Mouse (Mus musculus): Measurements from ENCODE around the gene Gbx1. TPM values are rescaled to one million over a fixed set of nuclear protein-coding genes. Genes with fewer than 3 reads are reported as not detected.
A peak's percentile ranks its signal among the peaks of the same experiment; 100 is the strongest.

Gene Gbx1
- polyA plus RNA-seq, 1 experiment from 2014 or later = 11.0 TPM

GRCm38 (mm10) chr5:24492546-24493285 lies 34.3 kb downstream of the Gbx1 start:
- H3K27me3 ChIP-seq (replicated peaks) = no peaks in the 10 kb centered on the region
- H3K27ac ChIP-seq = no peak overlapping the region
- 89% methylated on average over 16 of the region's 16 CpGs for WGBS
- H3K9me3 ChIP-seq = no peaks in the 10 kb centered on the region
- H3K4me2 ChIP-seq (replicated peaks) = no peak overlapping the region
- ATAC-seq (ENCODE audit: low FRiP score, low read depth) = no peak
- no peak overlapping the region for H3K9ac ChIP-seq
- peaks cover 83% of the 10 kb centered on the region for H3K36me3 ChIP-seq
- peaks cover 34% of the 10 kb centered on the region for H3K4me1 ChIP-seq
- H3K4me3 ChIP-seq = no peak overlapping the region

DNA sequence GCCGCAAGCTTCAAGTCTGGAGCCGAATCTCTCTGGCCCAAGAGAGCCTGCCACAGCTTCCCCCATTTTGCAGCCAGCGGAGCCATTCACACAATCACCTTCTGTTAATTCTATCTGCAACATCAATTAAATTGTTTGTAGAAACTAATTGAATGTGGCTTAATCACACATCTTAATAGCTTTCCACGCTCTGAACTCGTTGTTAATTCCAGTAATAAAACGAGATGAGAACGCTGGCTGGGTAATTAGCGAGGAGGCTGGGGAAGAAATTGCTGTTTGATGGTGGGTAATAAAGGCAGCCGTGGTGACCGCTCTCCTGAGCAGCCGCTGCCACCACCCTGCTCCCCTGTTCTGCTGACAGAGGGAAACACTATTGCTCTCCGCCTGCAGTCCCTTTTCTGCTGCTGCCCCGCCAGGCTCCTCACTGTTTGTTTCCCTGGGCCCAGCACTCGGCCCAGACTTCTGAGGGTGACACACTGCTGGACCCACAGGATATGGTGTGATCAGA lies 36.5 kb downstream of the Gbx1 start:
- H3K4me3 ChIP-seq = no peak overlapping the region
- no peaks in the 10 kb centered on the region for H3K9me3 ChIP-seq
- 24% methylated on average over 14 of the region's 14 CpGs for WGBS
- no peak for ATAC-seq (ENCODE audit: low FRiP score, low read depth)
- H3K27ac ChIP-seq = peak overlapping the region; percentile 32; the same call in 1 of the 2 replicates
- no peak overlapping the region for H3K4me2 ChIP-seq (replicated peaks)
- no peaks in the 10 kb centered on the region for H3K27me3 ChIP-seq (replicated peaks)
- H3K36me3 ChIP-seq = peaks cover 76% of the 10 kb centered on the region
- H3K4me1 ChIP-seq = peaks cover 33% of the 10 kb centered on the region
- H3K9ac ChIP-seq = no peak overlapping the region

- no peak for ATAC-seq (ENCODE audit: low FRiP score, low read depth)
- Histone ChIP-seq H3K9me3 (no peaks in the 10 kb centered on the region), H3K4me3 (no peak overlapping the region), H3K9ac (no peak overlapping the region), H3K27me3 (replicated peaks) (peaks cover 5% of the 10 kb centered on the region; the same call in 1 of the 2 replicates), H3K4me2 (replicated peaks) (no peak overlapping the region), H3K4me1 (peaks cover 52% of the 10 kb centered on the region), H3K36me3 (peaks cover 72% of the 10 kb centered on the region), H3K27ac (no peak overlapping the region)
- 94% methylated on average over 5 of the region's 5 CpGs for WGBS
Observed at GRCm38 (mm10) chr5:24486738-24487137, 40.3 kb downstream of the Gbx1 start.

DNA sequence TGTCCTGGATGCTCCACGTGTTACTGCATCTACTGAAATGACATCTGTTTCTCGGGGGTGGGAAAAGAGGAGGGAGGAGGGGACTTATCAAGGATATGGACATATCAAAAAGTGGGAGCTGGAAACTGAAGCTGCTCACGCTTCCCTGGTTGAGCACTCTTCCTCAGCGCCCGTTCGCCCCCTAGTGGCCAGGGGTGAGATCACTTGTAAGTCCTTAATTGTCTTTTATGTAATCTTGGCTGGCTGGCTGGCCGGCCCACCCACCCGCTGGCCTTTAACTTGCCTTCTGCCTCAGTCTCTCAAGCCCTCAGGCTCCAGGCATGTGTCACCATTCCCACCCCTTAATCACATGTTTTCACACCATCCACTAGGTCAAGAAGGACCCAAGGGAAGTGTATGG lies 40.9 kb downstream of the Gbx1 start:
- whole genome bisulfite sequencing = 3% methylated on average over 8 of the region's 8 CpGs

DNA sequence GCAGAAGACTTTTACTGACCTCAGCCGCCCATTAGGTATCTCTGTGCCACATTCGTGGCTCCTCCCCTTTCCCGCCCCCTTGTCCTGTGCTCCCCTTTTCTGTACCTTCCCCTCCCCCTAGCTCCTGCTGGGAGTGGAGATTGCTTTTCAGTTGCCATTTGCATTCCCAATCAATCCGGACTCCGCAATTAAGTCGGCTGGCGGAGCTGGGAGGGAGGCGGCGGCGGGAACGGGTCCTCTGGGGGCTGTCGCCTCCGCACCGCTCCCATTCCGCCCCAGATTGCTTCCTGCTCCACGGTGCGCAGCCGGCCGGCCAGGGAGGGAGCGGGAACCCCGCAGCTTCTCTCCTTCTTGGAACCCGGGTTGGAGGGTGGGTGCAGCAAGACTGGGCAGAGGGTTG lies 42.0 kb downstream of the Gbx1 start:
- Histone ChIP-seq H3K36me3 (peaks cover 71% of the 10 kb centered on the region), H3K4me3 (no peak overlapping the region), H3K4me2 (replicated peaks) (peak overlapping the region; percentile 52), H3K9me3 (no peaks in the 10 kb centered on the region), H3K27ac (peak overlapping the region; percentile 62; the same call in 1 of the 2 replicates), H3K27me3 (replicated peaks) (peaks cover 5% of the 10 kb centered on the region; the same call in 1 of the 2 replicates), H3K9ac (peak overlapping the region; percentile 26; the same call in 1 of the 2 replicates), H3K4me1 (peaks cover 58% of the 10 kb centered on the region)
- WGBS = 11% methylated on average over 22 of the region's 22 CpGs
- ATAC-seq (ENCODE audit: low FRiP score, low read depth) = peak; percentile 29

More for the DNA sequence above, 40.9 kb downstream of the Gbx1 start:
- Histone ChIP-seq H3K9ac (no peak overlapping the region), H3K27ac (no peak overlapping the region), H3K27me3 (replicated peaks) (peaks cover 5% of the 10 kb centered on the region; the same call in 1 of the 2 replicates), H3K4me3 (no peak overlapping the region), H3K36me3 (peaks cover 68% of the 10 kb centered on the region), H3K4me1 (peaks cover 56% of the 10 kb centered on the region), H3K4me2 (replicated peaks) (no peak overlapping the region), H3K9me3 (no peaks in the 10 kb centered on the region)
- ATAC-seq (ENCODE audit: low FRiP score, low read depth) = no peak

DNA sequence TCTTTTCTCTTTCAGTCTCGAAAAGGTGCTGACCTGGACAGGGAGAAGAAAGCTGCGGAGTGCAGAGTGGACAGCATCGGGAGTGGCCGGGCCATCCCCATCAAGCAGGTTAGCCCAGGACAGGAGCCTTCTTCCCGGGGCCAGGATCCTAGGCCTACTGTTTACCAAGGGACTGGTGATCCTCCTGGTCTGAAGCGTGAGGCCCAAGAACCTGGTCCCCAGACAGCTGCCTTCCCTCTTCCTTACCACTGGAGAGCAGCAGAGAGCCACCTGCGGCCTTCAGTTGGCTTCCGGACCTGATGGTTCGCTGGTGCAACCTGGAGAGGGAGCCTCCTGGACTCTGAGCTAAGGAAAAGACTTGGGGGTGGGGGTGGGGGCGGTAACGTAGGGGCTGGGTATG lies 43.7 kb downstream of the Gbx1 start:
- ATAC-seq (ENCODE audit: low FRiP score, low read depth) = peak; percentile 14
- peaks cover 57% of the 10 kb centered on the region for H3K4me1 ChIP-seq
- WGBS = 22% methylated on average over 11 of the region's 11 CpGs

DNA sequence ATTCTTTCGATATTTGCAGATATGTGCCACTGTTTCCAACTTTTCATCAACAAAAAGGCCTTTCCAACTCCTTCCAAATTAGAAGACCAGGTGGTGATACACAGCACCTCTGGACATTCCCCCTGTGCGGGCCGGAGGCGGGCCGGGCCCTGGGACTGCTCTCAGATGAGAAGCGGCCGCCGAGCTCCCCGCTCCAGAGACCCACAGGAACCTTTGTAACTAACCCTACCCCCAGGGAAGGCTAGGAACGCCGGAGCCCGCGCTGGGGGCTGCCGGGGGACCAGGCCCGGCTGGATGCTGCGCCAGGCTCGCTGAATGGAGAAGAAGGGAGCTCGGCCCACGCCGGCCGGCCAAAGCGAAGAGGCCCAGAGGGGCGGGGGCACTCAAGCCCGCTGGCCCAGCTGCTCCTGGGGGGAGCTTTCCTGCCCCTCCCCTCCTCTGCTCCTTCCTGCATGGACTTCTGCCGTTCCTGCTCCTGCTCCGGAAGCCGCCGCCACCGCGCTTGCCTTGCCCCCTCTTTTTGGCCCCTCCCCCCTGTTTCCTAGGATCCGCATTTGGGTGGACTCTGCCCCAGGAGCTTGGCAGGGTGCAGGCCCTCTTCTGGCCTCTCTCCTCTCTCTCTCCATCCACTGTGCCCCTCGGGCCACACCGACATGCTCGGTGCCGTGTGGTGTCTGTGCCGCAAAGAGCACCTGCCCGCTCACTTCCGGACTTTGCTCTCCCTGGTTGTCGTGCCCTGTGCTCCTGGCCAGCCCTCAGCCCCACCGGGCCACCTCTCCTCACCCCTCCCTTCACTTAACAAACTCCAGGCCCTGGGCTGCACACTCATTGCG lies 44.5 kb downstream of the Gbx1 start:
- H3K4me1 ChIP-seq = peaks cover 49% of the 10 kb centered on the region
- ATAC-seq (ENCODE audit: low FRiP score, low read depth) = no peak

More for the DNA sequence above, 43.7 kb downstream of the Gbx1 start:
- H3K36me3 ChIP-seq = peaks cover 70% of the 10 kb centered on the region
- no peak overlapping the region for H3K27ac ChIP-seq
- no peak overlapping the region for H3K9ac ChIP-seq
- no peak overlapping the region for H3K4me3 ChIP-seq
- H3K27me3 ChIP-seq (replicated peaks) = peaks cover 5% of the 10 kb centered on the region; the same call in 1 of the 2 replicates
- H3K9me3 ChIP-seq = no peaks in the 10 kb centered on the region
- no peak overlapping the region for H3K4me2 ChIP-seq (replicated peaks)

DNA sequence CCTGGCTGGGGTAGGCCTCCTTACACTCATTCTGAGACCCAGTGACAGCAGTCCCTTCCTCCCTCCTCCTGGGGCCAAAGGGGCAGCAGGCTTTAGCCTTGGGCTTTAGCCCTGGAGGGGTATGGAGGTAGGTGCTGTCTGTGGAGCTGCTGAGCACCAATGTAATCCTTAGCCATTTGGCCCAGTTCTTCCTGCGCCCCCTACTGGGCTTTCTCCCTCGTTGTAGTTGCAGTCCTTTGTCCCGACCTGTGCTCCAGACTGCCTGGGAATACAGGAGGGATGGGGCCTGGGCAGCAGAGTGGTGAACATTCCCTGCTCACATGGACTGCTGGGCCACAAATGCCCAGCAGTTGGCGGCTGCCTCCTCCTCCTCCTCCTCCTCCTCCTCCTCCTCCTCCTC lies 45.4 kb downstream of the Gbx1 start:
- H3K4me1 ChIP-seq = peaks cover 47% of the 10 kb centered on the region
- H3K27ac ChIP-seq = no peak overlapping the region
- peak; percentile 21; the same call in 1 of the 2 replicates for ATAC-seq (ENCODE audit: low FRiP score, low read depth)
- peaks cover 71% of the 10 kb centered on the region for H3K36me3 ChIP-seq
- H3K4me2 ChIP-seq (replicated peaks) = no peak overlapping the region
- H3K4me3 ChIP-seq = no peak overlapping the region
- no peaks in the 10 kb centered on the region for H3K9me3 ChIP-seq
- no peak overlapping the region for H3K9ac ChIP-seq
- H3K27me3 ChIP-seq (replicated peaks) = peaks cover 5% of the 10 kb centered on the region; the same call in 1 of the 2 replicates
- WGBS = 8% methylated on average over 4 of the region's 4 CpGs

More for the DNA sequence above, 44.5 kb downstream of the Gbx1 start:
- H3K9ac ChIP-seq = 0 out of 2 replicates have a peak overlapping the region, but pooled peaks have one; percentile 35
- WGBS = 52% methylated on average over 41 of the region's 41 CpGs
- H3K36me3 ChIP-seq = peaks cover 70% of the 10 kb centered on the region
- peaks cover 5% of the 10 kb centered on the region; the same call in 1 of the 2 replicates for H3K27me3 ChIP-seq (replicated peaks)
- no peak overlapping the region for H3K4me2 ChIP-seq (replicated peaks)
- no peak overlapping the region for H3K27ac ChIP-seq
- no peaks in the 10 kb centered on the region for H3K9me3 ChIP-seq
- H3K4me3 ChIP-seq = no peak overlapping the region

- peaks cover 58% of the 10 kb centered on the region for H3K36me3 ChIP-seq
- no peak for ATAC-seq (ENCODE audit: low FRiP score, low read depth)
- no peak overlapping the region for H3K4me2 ChIP-seq (replicated peaks)
- no peak overlapping the region for H3K4me3 ChIP-seq
- peaks cover 45% of the 10 kb centered on the region for H3K4me1 ChIP-seq
- H3K9ac ChIP-seq = no peak overlapping the region
- WGBS = 90% methylated on average over 9 of the region's 9 CpGs
- H3K27me3 ChIP-seq (replicated peaks) = peaks cover 30% of the 10 kb centered on the region
- H3K27ac ChIP-seq = no peak overlapping the region
- no peaks in the 10 kb centered on the region for H3K9me3 ChIP-seq
Observed at GRCm38 (mm10) chr5:24477909-24478308, 49.1 kb downstream of the Gbx1 start.

DNA sequence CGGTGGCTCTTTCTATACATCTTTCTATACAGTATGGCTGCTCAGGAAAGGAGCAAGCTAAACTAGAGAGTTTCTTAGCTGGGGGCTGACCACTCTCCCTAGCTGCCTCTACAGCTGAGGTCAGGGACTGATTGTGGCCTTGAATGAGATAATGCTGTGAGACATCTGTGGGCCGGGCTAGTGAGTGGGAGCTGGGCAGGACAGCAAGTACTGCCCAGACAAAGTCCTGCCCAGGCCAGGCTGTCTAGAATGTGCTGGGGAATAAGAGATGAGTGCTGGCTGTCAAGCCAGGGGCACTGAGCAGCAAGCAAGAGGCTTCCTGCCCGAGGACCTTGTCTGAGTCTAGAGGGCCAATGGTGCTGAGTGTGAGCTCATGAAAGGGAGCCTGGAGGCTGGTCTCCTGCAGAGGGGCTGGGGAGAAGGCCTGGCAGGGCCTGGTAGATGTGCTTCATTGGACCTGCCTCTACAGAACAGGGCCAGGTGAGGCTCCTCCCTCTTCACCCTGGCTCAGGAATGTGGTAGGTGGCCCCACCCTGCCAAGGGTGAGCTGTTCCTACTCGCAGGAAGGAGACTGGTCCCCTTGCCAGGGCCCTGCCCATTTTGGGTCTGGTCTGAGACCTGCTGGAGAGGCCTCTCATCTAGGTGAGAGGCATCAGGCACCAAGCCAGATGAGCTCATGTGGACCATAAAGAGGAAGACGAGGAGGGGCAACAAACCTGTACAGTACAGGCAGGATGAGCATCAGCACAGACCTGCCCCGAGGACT lies 51.3 kb downstream of the Gbx1 start:
- no peaks in the 10 kb centered on the region for H3K9me3 ChIP-seq
- 77% methylated on average over 6 of the region's 6 CpGs for WGBS
- no peak overlapping the region for H3K4me3 ChIP-seq
- H3K4me2 ChIP-seq (replicated peaks) = 0 out of 2 replicates have a peak overlapping the region, but pooled peaks have one; percentile 68
- peaks cover 31% of the 10 kb centered on the region for H3K4me1 ChIP-seq
- H3K36me3 ChIP-seq = peaks cover 42% of the 10 kb centered on the region
- no peak overlapping the region for H3K9ac ChIP-seq
- H3K27ac ChIP-seq = no peak overlapping the region
- no peak for ATAC-seq (ENCODE audit: low FRiP score, low read depth)
- H3K27me3 ChIP-seq (replicated peaks) = peaks cover 35% of the 10 kb centered on the region

DNA sequence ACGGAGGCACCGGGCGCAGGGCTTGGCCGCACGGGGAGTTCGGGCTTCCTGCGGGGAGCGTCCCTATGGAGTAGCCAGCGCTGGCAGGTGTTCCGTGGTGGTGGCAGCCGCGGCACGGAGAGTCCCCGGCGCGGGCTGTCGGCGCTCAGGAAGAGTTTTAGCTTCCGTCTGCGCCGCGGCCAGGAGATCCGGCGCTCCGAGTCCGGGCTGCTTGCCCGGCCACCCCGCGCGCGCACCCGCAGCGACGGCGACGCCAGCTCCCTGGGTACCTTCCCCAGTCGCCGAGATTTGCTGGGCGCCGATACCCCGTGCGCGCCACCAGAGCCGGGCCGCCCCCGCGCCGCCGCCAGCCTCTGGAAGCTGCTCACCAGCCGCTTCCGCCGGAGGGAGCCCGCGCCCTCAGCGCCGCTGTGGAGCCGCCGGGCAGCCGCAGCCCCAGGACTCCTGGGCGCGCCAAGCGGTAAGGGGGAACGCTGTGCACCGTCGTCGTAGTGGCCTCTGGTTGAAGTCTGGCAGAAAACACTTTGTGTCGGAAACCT lies 52.2 kb downstream of the Gbx1 start:
- Histone ChIP-seq H3K27me3 (replicated peaks) (peaks cover 35% of the 10 kb centered on the region), H3K27ac (no peak overlapping the region), H3K4me1 (peaks cover 28% of the 10 kb centered on the region), H3K4me2 (replicated peaks) (peak overlapping the region; percentile 68), H3K9me3 (no peaks in the 10 kb centered on the region), H3K4me3 (peak overlapping the region; percentile 40), H3K36me3 (peaks cover 33% of the 10 kb centered on the region), H3K9ac (peak overlapping the region; percentile 53)
- no peak for ATAC-seq (ENCODE audit: low FRiP score, low read depth)
- 3% methylated on average over 67 of the region's 67 CpGs for WGBS
